ENCODE assay signal across 8 mouse cellular contexts in the genomic region with DNA sequence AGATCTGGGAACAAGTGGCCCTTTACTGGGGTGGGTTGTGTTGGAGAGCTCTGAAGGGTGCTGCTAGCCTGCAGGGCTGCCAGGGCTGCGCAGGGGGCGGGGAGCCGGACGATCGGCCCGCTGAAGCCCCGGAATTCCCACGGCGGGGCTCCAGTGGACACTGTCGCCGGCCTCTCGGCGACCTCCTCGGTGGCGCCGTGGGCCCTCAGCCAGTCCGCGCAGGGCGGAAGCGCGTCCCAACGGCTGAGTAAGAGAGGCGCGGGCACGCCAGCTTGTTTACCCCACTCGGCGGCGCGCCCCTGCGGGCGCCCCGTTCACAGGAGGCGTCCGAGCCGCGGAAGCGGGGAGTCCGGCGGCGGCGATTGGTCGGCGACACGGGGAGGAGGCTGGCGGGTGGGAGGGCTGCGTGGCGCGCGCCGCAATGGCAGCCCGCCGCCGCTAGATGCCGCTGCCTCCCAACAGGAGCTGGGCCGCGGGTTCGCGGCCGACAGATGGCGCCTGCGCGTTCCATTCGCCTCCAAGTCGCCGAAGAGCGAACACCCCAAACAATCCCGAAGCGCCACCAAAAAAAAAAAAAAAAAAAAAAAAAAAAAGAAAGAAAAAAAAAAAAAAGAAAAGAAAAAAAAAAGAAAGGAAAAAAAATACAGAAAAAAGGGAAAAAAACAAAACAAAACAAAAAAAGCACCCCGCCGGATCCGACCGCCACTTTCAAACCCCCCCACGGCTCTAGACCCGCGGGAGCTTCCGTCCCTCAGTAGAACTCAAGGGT. TPM values are rescaled to one million over a fixed set of nuclear protein-coding genes. Genes with fewer than 3 reads are reported as not detected.
DNase-seq lines count a peak whose midpoint lies in the region; ATAC-seq lines count a peak whose summit lies in the region.

A gene (plus strand): TSS at position 530 of the 769 bp plus-strand sequence.

- peak within 1 kb of the TSS; percentile 99 for H3K27ac ChIP-seq in hindbrain, embryonic 11.5 days (ENCODE audit: low read depth, low read length)

- H3K36me3 ChIP-seq in hindbrain, embryonic 11.5 days (ENCODE audit: control insufficient read depth, insufficient read depth, low read length): no peaks in the 10 kb centered on the region

- H3K27me3 ChIP-seq in hindbrain, embryonic 11.5 days (ENCODE audit: control insufficient read depth, insufficient read depth, low read length): no peaks in the 10 kb centered on the region

- no peaks in the 10 kb centered on the region for H3K9me3 ChIP-seq in hindbrain, embryonic 11.5 days (ENCODE audit: control insufficient read depth, low read length)

- 8% methylated on average over 26 of the region's 76 CpGs for WGBS in hindbrain, embryonic 11.5 days

- peak; percentile 75 for ATAC-seq in hindbrain, embryonic 11.5 days (ENCODE audit: low FRiP score)

- peak within 1 kb of the TSS; percentile 54 for H3K4me2 ChIP-seq in hindbrain, embryonic 11.5 days (replicated peaks; ENCODE audit: low read depth, low read length)

- H3K4me3 ChIP-seq in hindbrain, embryonic 11.5 days (ENCODE audit: low read depth, low read length): peak within 1 kb of the TSS; percentile 59

- peak within 1 kb of the TSS; percentile 94 for H3K9ac ChIP-seq in hindbrain, embryonic 11.5 days (ENCODE audit: low read depth, low read length)

- peak; percentile 93 for DNase-seq in NIH3T3 (ENCODE audit: low read depth)
- peak; percentile 89 for DNase-seq in cerebellum, adult 9-11 months
- DNase-seq in frontal cortex, adult 2 months (ENCODE audit: extremely low spot score in 1 of 2, low spot score in 1 of 2): peak; percentile 41 to 81
- peak; percentile 88 for DNase-seq in hindbrain, embryonic 11.5 days (ENCODE audit: low spot score)
- DNase-seq in layer of hippocampus, postnatal 36 days: peak; percentile 83 to 84
- peak; percentile 87 for DNase-seq in lung, postnatal 25 days (ENCODE audit: low spot score)
- peak; percentile 85 for DNase-seq in retina, embryonic 14.5 days (ENCODE audit: low spot score)
- peak; percentile 85 to 91 for DNase-seq in thymus, postnatal 36 days

- H3K4me1 ChIP-seq in hindbrain, embryonic 11.5 days (replicated peaks; ENCODE audit: control insufficient read depth, insufficient read depth, low read length): no peaks in the 10 kb centered on the region

RNA-seq across cellular contexts. Expression of the gene that starts here (rescaled TPM):
- polyA plus RNA-seq in frontal cortex, adult 2 months (2012; rRNA removed): 22.1 and 26.8 TPM in 2 replicates
- 48.7 and 51.9 TPM in 2 replicates for polyA plus RNA-seq in hindbrain, embryonic 11.5 days (2014; fragmentation: Nextera tagmentation; extraction: Ambion mirVana)
- 10 to 100 TPM; 53.1 to 53.3 TPM for total RNA-seq in layer of hippocampus, postnatal 36 days (2021)

Comparison
In these comparisons a context has a peak if more than half of its experiments do, and no peak if none do; other contexts are left out.
1. Peak in every context shown above with its lines: DNase-seq, ATAC-seq, H3K4me3 ChIP-seq and H3K27ac ChIP-seq.